Mouse (Mus musculus): Measurements from ENCODE around the gene Mlxipl. TPM values are rescaled to one million over a fixed set of nuclear protein-coding genes. Genes with fewer than 3 reads are reported as not detected.

Gene Mlxipl
- polyA plus RNA-seq, 1 experiment from 2014 or later = 9.6 TPM

DNA sequence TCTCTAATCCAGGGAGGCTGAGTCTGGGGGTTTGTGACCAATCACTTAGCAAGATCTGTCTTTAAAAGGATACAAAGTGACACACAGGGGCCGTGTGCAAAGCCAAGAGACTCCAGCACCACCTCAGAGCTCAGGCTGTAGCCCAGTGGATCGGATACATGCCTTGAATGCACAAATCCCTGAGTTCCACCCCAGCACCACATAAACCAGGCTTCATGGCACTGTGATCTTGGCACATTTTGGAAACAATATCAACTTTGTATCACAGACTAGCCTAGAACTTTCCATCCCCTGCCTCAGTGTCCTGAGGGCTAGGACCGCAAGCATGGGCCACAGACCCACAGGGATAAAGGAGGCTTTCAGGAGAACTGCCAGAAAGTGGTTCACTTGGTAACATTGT is 23.7 kb upstream of the Mlxipl start:
- Histone ChIP-seq H3K4me3 (replicated peaks) (no peak overlapping the region; the same call in 1 of the 2 replicates), H3K4me2 (peak overlapping the region; percentile 97; the same call in 1 of the 2 replicates)
- no peak for ATAC-seq (ENCODE audit: insufficient read depth)

DNA sequence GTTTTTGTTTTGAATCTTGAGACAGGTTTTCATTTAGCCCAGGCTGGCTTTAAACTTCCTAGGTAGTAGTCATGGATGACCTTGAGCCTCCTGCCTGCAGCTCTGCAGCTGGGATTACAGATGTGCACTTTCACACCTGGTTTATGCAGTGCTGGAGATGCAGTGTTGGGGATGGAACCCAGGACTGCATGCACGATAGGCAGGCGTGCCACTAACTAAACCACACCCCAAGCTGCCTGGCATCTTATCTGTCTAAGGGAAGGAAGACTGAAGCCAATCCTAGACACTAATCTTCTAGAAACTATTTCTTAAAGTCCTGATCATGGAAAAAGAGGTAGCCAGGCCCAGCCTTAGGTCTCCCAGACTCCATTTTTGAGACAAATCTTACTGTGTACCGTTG is 19.2 kb upstream of the Mlxipl start:
- 39% methylated on average over 3 of the region's 3 CpGs for WGBS (ENCODE audit: insufficient replicate concordance)
- H3K36me3 ChIP-seq (replicated peaks) = peaks cover 19% of the 10 kb centered on the region
- no peak overlapping the region for H3K4me3 ChIP-seq (replicated peaks)
- H3K4me1 ChIP-seq (replicated peaks) = peaks cover 24% of the 10 kb centered on the region
- peak; percentile 51 for ATAC-seq (ENCODE audit: insufficient read depth)
- H3K4me2 ChIP-seq = no peak overlapping the region
- no peak overlapping the region for H3K27ac ChIP-seq (replicated peaks)
- no peak overlapping the region for H3K9ac ChIP-seq
- H3K9me3 ChIP-seq (replicated peaks) = no peaks in the 10 kb centered on the region
- no peaks in the 10 kb centered on the region for H3K27me3 ChIP-seq

More for the DNA sequence above, 23.7 kb upstream of the Mlxipl start:
- Histone ChIP-seq H3K36me3 (replicated peaks) (peaks cover 21% of the 10 kb centered on the region), H3K27me3 (no peaks in the 10 kb centered on the region), H3K4me1 (replicated peaks) (peaks cover 39% of the 10 kb centered on the region), H3K9ac (no peak overlapping the region), H3K9me3 (replicated peaks) (no peaks in the 10 kb centered on the region), H3K27ac (replicated peaks) (no peak overlapping the region)
- WGBS (ENCODE audit: insufficient replicate concordance) = 82% methylated on average over 3 of the region's 3 CpGs

DNA sequence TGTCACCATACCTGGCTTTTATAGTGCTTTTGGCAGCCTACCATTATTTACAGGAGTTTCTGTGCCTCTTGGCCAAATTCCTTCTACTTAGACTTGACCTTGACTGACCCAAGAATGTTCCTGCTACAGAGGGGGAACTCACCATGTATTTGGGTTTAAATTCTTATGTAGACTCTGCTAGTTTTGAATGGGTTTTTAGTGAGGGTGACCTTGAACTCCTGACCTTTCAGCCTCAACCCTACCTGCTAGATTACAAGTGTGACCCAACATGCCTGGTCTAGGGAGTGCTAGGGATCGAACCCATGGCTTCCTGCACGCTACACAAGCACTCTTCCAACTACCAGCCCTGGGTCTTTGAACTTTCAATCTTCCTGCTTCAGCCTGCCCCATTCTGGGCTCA is 17.6 kb upstream of the Mlxipl start:
- H3K4me2 ChIP-seq = no peak overlapping the region
- no peak overlapping the region for H3K9ac ChIP-seq
- ATAC-seq (ENCODE audit: insufficient read depth) = no peak
- no peak overlapping the region for H3K4me3 ChIP-seq (replicated peaks)
- WGBS (ENCODE audit: insufficient replicate concordance) = 72% methylated on average over 2 of the region's 2 CpGs
- H3K4me1 ChIP-seq (replicated peaks) = peaks cover 18% of the 10 kb centered on the region
- no peak overlapping the region for H3K27ac ChIP-seq (replicated peaks)
- no peaks in the 10 kb centered on the region for H3K27me3 ChIP-seq
- H3K36me3 ChIP-seq (replicated peaks) = peaks cover 12% of the 10 kb centered on the region
- H3K9me3 ChIP-seq (replicated peaks) = no peaks in the 10 kb centered on the region

DNA sequence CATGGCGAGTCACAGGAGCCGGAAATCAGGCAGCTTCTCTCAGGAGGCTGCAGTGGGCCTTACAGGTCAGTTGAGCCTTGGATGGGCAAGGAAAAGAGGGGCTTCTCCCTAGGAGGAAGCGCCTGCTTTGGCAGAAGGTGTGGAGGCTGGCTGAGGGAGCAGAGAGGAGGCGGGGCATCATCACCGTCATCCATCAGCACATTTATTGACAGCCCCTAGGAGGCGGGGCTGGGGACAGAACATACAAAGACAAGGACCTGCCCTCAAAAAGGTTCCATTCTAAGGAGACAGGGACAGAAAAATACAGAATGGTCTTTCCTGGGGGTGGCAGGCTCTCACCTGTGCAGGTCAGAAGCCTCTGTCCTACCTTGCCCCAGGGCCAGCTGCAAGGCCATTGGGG is 17.0 kb upstream of the Mlxipl start:
- peaks cover 2% of the 10 kb centered on the region for H3K27me3 ChIP-seq
- no peak overlapping the region for H3K27ac ChIP-seq (replicated peaks)
- no peak overlapping the region for H3K9ac ChIP-seq
- WGBS (ENCODE audit: insufficient replicate concordance) = 54% methylated on average over 6 of the region's 6 CpGs
- peaks cover 8% of the 10 kb centered on the region for H3K36me3 ChIP-seq (replicated peaks)
- H3K4me1 ChIP-seq (replicated peaks) = peaks cover 24% of the 10 kb centered on the region
- no peak overlapping the region for H3K4me2 ChIP-seq
- no peaks in the 10 kb centered on the region for H3K9me3 ChIP-seq (replicated peaks)
- no peak overlapping the region for H3K4me3 ChIP-seq (replicated peaks)
- ATAC-seq (ENCODE audit: insufficient read depth) = no peak

DNA sequence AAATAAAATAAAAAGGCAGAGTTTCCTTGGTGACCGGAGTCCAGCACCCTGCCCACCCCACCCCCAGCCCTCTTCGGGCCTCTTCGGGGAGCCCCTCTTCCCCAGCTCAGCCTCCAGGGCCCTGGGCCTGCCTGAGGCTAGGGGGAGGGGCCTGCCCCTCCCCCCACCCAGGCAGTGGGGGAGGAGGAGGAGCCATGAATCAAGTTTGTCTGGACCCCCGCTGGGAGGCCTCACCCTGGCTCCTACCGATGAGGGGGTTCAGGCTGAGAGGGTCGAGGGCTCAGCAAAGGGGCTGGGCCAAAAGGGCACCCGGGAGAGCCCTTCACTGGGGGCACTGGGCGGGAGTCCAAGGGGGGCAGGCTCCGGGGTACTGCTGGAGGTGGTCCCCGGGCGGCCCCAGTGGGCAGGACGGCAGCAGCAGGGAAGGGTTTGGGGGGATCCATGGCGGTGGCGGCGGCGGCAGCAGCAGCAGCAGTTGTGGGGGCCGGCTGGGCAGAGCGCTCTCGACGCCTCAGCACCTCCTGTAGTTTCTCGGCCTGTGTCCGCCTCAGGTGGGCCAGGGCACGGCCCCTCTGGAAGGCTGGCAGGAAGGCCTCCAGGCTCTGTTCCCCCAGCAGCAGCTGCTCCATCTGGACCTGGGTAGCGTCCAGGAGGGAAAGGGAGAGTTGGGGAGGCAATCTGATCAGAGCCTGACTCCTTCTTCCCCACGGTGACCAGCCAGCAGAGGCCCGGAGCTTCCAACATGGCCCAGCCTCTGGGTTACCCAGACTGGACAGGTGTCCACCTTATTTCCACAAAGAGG is 16.1 kb upstream of the Mlxipl start:
- Histone ChIP-seq H3K36me3 (replicated peaks) (no peaks in the 10 kb centered on the region; the same call in 1 of the 2 replicates), H3K4me1 (replicated peaks) (peaks cover 33% of the 10 kb centered on the region), H3K4me3 (replicated peaks) (no peak overlapping the region), H3K27me3 (peaks cover 9% of the 10 kb centered on the region), H3K27ac (replicated peaks) (no peak overlapping the region), H3K9me3 (replicated peaks) (no peaks in the 10 kb centered on the region), H3K9ac (no peak overlapping the region), H3K4me2 (no peak overlapping the region)
- no peak for ATAC-seq (ENCODE audit: insufficient read depth)
- WGBS (ENCODE audit: insufficient replicate concordance) = 47% methylated on average over 26 of the region's 26 CpGs

DNA sequence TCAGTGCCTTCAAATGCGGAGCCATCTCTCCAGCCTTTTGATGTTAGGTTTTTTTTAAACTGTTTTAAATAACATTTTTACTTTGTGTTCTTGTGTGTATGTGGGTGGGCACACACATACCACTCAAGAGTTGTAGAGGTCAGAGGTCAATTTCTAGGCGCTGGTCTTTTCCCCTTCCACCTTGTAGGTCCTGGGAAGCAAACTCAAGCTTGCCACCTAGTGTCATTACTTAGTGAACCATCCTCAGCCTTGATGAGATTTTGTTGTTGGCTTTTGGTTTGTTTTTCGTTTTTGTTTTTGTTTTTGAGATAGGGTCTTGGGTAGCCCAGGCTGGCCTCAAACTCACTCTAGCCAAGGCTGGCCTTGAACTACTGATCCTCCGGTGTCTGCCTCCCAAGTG is 14.0 kb upstream of the Mlxipl start:
- Histone ChIP-seq H3K4me1 (replicated peaks) (peaks cover 27% of the 10 kb centered on the region), H3K27ac (replicated peaks) (no peak overlapping the region), H3K9ac (no peak overlapping the region), H3K36me3 (replicated peaks) (no peaks in the 10 kb centered on the region), H3K4me2 (no peak overlapping the region), H3K4me3 (replicated peaks) (no peak overlapping the region), H3K9me3 (replicated peaks) (no peaks in the 10 kb centered on the region), H3K27me3 (peaks cover 23% of the 10 kb centered on the region)
- whole genome bisulfite sequencing (ENCODE audit: insufficient replicate concordance) = 50% methylated on average over 4 of the region's 4 CpGs
- ATAC-seq (ENCODE audit: insufficient read depth) = no peak

DNA sequence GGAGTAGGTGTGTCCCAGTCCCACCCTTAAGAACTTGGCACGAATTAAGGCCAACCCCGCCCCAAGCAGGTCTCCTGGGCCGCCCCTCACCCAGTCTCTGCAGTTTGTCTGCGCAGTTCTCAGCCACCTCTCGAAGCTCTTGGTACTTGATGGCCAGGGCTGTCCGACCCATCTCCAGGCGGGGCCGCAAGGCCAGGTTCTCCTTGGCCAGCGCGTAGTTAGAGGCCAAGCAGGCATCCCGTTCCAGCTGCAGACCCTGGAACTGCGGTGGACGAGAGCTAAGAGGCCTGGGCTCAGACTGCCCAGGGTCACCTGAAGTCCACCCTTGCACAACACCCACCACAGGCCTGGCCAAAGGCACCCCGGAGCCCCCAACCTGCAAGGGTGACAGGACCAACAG is 13.3 kb upstream of the Mlxipl start:
- Histone ChIP-seq H3K4me2 (no peak overlapping the region), H3K27ac (replicated peaks) (no peak overlapping the region), H3K4me3 (replicated peaks) (no peak overlapping the region), H3K9me3 (replicated peaks) (no peaks in the 10 kb centered on the region), H3K36me3 (replicated peaks) (no peaks in the 10 kb centered on the region), H3K9ac (no peak overlapping the region), H3K27me3 (peaks cover 23% of the 10 kb centered on the region), H3K4me1 (replicated peaks) (peaks cover 20% of the 10 kb centered on the region)
- no peak for ATAC-seq (ENCODE audit: insufficient read depth)
- 72% methylated on average over 14 of the region's 14 CpGs for WGBS (ENCODE audit: insufficient replicate concordance)

DNA sequence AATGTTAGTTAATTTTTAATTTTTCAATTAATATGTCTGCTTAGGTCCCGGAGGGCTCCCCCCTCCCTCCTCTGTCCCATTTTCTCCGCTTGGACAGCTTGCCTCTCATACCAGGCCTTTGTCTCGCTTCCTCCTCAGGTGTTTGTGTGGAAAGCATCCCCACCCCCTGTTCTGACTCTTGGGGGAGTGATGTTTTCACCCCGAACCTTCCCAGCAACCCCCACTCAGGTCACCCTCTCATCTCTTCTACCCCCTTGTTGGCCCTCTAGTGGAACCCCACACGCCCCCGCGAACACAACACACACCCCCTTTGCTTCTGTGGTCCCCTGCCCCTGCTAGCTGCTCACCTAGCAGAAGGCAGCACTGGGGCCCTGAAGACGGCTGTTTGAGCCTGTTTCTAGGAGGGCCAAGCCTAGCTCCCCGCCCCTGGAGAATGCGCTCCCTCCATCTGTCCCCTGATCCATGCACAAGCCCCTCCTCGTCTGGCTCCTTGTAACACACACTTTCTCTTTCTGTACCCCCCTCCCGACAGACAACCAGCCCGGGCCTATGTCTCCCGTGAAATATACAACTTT is 12.7 kb upstream of the Mlxipl start:
- WGBS (ENCODE audit: insufficient replicate concordance) = 46% methylated on average over 14 of the region's 14 CpGs
- H3K27ac ChIP-seq (replicated peaks) = no peak overlapping the region
- ATAC-seq (ENCODE audit: insufficient read depth) = no peak
- H3K4me2 ChIP-seq = peak overlapping the region; percentile 92
- H3K4me3 ChIP-seq (replicated peaks) = no peak overlapping the region
- H3K9ac ChIP-seq = no peak overlapping the region
- peaks cover 20% of the 10 kb centered on the region for H3K4me1 ChIP-seq (replicated peaks)
- H3K27me3 ChIP-seq = peaks cover 29% of the 10 kb centered on the region
- H3K9me3 ChIP-seq (replicated peaks) = no peaks in the 10 kb centered on the region
- H3K36me3 ChIP-seq (replicated peaks) = no peaks in the 10 kb centered on the region

DNA sequence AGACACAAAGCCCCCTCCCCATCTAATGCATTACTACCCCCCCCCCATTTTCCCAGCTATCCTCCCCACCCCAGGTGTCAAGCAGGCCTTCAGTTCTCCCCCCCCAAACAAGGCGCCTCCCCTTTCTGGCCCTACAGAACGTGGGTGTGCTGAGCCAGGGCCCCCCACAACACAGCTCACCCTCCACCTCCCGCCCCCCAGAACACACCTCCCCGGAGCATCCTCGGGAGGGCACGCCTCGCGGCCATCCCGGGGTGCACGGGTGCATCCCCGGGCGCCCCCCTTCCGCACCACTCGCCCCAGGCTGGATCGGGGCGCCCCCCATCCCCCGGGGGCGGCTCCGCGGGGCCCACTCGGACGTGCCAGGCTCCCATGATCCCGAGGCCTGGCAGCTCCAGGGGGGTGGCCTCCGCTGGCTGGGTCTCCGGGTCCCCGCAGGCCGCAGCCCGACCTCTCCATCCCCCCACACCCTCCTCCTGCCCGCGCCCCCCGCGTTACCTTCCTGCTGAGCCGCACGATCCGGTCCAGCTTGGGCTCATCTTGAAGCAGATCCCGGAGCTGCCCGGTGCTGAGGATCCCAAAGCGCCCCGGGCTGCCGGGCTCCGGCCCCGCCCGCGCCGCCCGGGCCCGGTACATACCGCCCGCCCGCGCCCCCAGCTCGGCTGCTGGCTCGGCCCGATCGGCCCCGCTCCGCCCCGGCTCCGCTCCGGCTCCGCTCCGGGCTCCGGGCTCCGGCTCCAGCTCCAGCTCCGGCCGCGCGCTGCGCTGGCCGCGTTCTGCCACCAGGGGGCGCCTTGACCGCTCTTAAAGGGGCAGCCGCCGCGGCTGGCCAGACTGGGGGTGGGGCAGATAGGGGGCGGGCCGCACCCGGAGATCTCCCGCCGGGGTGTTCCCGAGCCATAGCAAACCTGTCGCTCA is 11.9 kb upstream of the Mlxipl start, which contains the start of gene Vps37d:
Gene Vps37d (minus strand): TSS at position 703 of the 918 bp plus-strand sequence.
- H3K4me3 ChIP-seq (replicated peaks) = peak within 1 kb of the TSS; percentile 63
- under 1% methylated on average over 67 of the region's 83 CpGs for WGBS (ENCODE audit: insufficient replicate concordance)
- no peak within 1 kb of the TSS for H3K27ac ChIP-seq (replicated peaks)
- H3K4me2 ChIP-seq = peak within 1 kb of the TSS; percentile 92
- peaks cover 30% of the 10 kb centered on the region for H3K27me3 ChIP-seq
- peaks cover 20% of the 10 kb centered on the region for H3K4me1 ChIP-seq (replicated peaks)
- peak; percentile 78 for ATAC-seq (ENCODE audit: insufficient read depth)
- no peaks in the 10 kb centered on the region for H3K9me3 ChIP-seq (replicated peaks)
- H3K9ac ChIP-seq = peak within 1 kb of the TSS; percentile 66
- H3K36me3 ChIP-seq (replicated peaks) = no peaks in the 10 kb centered on the region

DNA sequence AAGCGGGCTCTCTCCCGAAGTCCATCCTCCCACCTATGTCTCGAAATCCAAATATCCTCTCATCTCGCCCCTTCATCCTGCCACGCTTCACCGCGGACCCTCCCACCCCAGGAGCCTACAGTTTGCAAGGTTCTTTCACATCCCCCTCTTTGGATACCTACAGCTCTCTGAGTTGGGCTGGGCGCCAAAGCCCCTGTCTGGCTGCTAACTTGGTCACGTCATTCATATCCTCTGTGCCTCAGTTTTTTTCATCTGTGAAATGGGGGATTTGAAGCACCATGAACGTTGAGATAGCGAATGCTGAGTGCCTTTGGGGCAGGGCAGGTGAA is 11.2 kb upstream of the Mlxipl start:
- Histone ChIP-seq H3K27ac (replicated peaks) (no peak overlapping the region), H3K4me1 (replicated peaks) (peaks cover 18% of the 10 kb centered on the region), H3K36me3 (replicated peaks) (no peaks in the 10 kb centered on the region), H3K9ac (0 out of 2 replicates have a peak overlapping the region, but pooled peaks have one; percentile 19), H3K4me3 (replicated peaks) (peak overlapping the region; percentile 63), H3K9me3 (replicated peaks) (no peaks in the 10 kb centered on the region), H3K4me2 (peak overlapping the region; percentile 92), H3K27me3 (peaks cover 30% of the 10 kb centered on the region)
- 1% methylated on average over 11 of the region's 11 CpGs for WGBS (ENCODE audit: insufficient replicate concordance)
- ATAC-seq (ENCODE audit: insufficient read depth) = no peak

DNA sequence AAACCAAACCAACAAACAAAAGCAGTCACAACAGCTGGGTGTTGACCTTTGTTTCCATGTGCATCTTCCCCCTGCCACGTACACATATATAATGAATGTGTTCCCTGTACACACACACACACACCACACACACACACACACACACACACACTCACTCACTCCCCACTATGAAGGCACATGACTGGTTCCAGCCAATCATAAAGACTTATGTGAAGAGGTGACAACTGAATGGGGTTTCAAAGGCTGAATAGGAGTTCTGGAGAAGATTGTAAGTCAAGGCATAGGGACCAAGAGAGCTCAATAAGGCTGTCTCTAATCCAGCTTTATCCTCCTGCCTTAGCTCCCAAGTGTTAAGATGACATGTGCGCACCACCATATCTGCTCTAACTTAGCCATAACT is 10.1 kb upstream of the Mlxipl start:
- 82% methylated on average over 2 of the region's 2 CpGs for WGBS (ENCODE audit: insufficient replicate concordance)
- ATAC-seq (ENCODE audit: insufficient read depth) = no peak
- Histone ChIP-seq H3K9me3 (replicated peaks) (no peaks in the 10 kb centered on the region), H3K4me1 (replicated peaks) (peaks cover 18% of the 10 kb centered on the region), H3K36me3 (replicated peaks) (no peaks in the 10 kb centered on the region), H3K27ac (replicated peaks) (no peak overlapping the region), H3K27me3 (peaks cover 30% of the 10 kb centered on the region), H3K4me3 (replicated peaks) (no peak overlapping the region), H3K9ac (no peak overlapping the region), H3K4me2 (no peak overlapping the region)
